Mouse (Mus musculus) heart, adult 8-10 months (tissue): ENCODE results near the gene Rnf217. TPM values are rescaled to one million over a fixed set of nuclear protein-coding genes. Genes with fewer than 3 reads are reported as not detected.

Experiments used
- DNase-seq: peaks from one replicate; pipeline ENCODE4 v3.0.0; 2022; ENCODE audit warnings: low spot score
- total RNA-seq, 4 experiments: library from RNA; stranded (reverse); gene quantifications; 2 replicates each; pipeline ENCODE4 v1.2.4; 2022

Rnf217 gene
- total RNA-seq = 1 to 10 TPM; 3.7 to 4.5 (median 4.0) TPM

DNA sequence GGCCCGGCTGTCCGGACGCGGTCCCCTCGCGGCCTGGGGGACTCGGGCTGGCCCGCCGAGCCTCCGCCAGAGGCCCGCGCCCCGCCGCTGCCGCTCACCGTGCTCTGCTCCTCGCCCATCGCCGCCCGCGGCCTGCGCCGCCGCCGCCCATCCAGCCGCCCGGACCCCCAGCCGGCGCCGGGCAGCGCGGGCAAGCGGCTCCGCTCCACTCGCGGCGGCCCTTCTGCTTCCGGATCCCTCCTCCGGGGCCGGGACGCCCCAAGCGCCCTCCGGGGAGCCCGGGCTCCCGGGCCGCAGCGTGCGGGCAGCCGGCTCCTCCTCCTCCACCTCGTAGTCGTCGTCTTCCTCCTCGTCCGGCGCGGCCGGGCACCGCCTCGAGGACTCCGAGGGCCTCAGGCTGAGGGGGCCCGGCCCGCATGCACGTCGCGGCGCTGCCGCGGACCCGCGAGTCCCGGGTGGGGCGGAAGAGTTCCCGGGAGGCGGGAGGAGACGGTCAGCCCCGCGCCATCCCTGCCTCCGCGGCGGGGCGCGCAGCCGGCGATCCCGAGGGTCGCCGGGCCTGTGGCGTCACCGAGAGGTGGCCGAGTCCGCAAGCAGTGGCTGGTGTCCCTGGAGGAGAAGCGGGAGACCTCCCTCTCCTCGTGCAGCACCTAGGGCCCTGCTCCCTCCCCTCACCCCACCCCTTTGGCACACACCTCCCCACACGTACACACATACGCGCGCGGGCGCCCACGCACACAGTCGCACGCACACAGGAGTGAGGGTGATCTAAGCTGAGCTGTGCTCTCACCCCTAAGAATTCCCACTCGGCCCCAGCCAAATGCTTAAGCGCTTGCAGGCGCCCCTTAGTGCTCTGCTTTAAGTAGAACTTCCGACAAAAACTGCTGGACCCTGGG is at the start of gene Rnf217:
TSS of gene Rnf217 (minus strand) at position 119 of the 896 bp plus-strand sequence.
- peak; percentile 34 for DNase-seq

DNA sequence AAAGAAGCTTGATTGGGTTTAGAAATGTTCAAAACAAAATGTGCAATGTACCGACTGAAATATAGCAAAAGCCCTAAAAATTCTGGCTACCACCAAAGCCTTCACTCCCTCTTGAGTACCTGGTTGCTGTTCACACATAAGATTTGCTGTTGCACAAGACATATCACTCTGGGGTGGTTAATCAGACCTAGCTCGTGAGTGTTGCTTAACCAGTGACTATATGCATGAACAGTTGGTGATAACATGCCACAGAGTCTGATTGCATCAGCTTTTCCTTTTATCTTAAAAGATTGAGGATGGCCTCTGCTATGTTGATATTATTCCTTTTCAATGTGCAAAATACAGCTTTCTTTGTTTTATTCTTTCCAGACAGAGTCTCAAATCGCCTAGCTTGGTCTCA is 38.3 kb upstream of the Rnf217 start:
- DNase-seq = no peak

- no peak for DNase-seq
These were observed 37.1 kb upstream of the Rnf217 start for GRCm38 (mm10) chr10:31646083-31646482.

DNA sequence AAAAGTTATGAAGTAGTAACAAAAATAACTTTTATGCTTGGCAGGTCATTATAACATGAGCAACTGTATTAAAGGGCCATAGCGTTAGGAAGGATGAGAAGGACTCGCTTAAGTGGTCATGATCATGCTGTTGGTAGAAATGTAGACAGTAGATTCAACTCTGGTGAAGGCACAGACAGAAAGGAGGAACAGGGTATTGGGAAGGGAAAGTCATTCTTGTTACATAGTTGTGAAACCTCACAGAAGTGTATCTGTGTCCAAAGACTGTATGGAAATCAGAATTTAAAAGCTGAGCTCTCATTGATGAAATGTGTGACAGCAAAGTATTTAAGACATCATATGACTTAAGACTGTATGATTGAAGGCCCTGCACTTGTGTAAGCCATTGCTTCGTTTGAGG is 26.1 kb upstream of the Rnf217 start:
- DNase-seq = no peak

- peak; percentile 0 for DNase-seq
These were observed 23.0 kb upstream of the Rnf217 start for GRCm38 (mm10) chr10:31632005-31632404.

GRCm38 (mm10) chr10:31615355-31615754 is 6.4 kb upstream of the Rnf217 start:
- DNase-seq = no peak

GRCm38 (mm10) chr10:31614111-31614510 is 5.1 kb upstream of the Rnf217 start:
- DNase-seq = no peak

- no peak for DNase-seq
These were observed 431 bp downstream of the Rnf217 start for GRCm38 (mm10) chr10:31608441-31609065.

GRCm38 (mm10) chr10:31606981-31607867 is 1.8 kb downstream of the Rnf217 start:
- DNase-seq = no peak

DNA sequence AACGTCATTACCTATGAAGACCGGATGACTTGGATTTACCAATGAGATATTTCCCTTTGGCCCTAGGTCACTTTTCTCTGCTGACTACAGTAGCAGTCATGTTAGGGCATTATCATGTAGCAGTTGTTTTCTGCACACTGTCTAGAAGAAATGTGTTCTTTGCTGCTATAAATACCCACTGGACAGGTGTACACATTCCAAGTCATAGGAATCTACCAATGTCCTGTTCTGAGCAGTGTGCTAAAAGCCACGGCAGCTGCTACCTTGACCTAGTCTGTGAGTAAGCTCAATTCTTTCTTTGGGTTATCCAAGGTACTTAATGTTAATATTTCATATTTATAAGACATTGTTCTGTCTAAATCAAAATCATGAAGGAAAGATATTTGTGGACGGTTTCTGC is 5.1 kb downstream of the Rnf217 start:
- no peak for DNase-seq

DNA sequence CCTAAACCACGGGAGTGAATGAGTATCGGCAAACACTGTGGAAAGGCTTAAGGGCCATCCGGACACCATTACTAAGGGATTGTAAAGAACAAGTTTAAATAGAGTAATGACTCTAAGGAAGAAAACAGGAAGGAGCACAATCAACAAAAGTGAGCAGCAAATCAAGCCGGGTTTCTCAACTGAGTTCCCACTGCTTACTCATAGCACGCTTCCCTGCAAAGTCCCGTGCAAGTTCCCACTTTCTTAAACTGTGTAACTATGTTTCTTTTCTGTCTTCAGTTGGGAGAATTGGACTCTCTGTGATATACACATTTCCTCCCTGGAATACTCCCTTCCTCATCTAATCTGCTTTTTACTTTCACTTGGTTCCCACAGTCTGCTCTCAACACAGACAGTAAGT is 8.9 kb downstream of the Rnf217 start:
- no peak for DNase-seq

- DNase-seq = no peak
These were observed 11.1 kb downstream of the Rnf217 start for GRCm38 (mm10) chr10:31597886-31598285.

- DNase-seq = no peak
These were observed 12.2 kb downstream of the Rnf217 start for GRCm38 (mm10) chr10:31596804-31597203.

DNA sequence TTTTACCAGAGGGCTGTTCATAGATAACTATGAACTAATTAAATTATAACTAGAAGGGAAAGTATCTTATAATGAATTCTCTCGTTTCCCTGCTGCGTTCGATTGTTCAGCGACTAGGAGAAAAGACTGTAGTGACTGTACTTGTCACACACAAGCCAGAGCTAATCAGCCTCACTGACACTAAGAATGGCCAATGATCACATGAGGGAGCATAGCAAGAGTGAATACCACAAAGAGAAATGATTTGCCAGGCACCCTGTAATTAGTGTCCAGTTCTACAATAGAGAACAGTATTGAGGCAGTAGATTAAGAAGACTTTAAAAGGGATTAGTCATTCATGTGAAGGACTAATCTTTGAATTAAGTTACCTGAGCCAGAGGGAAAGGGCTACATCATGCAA is 13.7 kb downstream of the Rnf217 start:
- no peak for DNase-seq

DNA sequence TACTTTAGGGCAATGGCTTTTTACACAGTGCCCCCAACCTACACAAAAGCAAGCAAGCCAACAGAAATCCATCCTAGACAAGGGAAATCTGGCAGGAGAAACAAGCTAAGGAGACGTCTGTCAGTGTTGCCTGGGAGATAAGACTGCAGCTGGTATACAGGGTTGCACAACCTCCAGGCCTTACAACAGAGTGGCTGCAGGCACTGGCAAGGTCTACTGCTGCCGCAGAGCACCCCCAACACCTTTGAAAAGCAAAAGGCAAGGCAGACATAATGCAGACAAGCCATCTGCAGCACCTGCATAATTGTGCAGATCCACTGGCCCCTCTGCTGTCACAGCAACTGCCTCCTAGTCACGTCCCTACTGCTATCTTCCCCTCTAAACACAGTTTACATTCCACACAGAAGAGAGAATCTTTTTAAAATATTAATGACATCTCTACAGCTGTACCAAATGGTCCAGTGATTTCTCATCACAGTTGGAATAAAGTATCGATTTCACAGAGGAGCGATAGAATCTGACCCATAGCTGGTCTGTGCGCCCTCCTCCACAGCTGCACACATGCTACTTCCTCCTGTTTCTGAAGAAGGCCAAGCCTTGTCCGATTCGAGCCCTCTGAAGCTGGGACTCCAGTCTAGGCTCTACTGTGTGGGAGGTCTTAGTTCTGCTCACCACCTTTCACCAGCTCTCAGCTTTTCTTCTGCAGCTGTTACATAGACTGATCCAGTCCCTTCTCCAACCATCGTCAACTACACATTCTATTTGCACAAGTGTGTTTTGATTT is 16.1 kb downstream of the Rnf217 start:
- no peak for DNase-seq

DNA sequence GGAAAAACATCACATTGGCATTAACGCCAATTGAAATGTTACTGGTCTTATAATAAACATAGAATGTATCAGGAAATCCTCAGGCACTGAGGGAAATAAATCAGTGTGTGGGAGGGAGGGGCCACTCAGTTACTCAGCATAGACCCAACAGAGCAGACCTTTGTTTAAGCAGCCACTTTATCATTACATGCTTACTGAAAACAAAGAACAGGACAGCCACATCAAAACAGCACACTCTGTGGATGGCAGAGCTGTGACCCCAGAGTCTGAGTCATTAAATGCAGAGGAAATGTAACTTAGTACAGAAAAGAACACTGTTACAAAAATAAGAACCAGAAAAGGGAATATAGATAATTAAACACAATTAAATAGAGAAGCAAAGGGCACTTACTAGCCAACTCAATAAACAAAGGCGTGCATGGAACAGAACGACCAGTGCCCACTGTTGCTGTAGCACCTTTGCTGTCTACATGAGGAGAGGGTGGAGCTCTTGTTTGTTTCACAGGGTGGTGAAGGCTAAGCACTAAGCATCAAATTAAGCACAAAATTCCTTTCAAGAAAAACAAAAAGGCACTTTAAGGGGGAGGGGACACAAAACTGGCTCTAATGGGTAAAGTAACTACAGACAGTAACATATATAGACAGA is 16.8 kb downstream of the Rnf217 start:
- DNase-seq = no peak

DNA sequence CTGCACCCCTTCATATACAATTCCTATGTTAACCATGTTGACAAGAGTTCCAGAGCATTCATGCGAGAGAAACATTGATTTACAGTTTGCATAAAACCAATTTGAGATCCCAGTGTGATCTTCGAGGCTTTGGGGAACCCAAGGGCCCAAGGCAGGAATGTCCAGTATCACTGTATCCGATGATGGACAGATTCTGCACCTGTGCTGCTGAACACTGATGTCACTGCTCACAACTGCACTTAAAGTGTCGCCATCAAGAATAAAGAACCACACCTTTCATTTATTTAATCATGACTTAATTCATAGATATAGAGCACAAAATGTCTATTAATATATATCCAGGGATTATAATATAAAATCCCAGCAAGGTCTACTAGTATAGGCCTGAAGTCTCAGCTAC is 28.3 kb downstream of the Rnf217 start:
- DNase-seq = no peak

GRCm38 (mm10) chr10:31580073-31580472 is 28.9 kb downstream of the Rnf217 start:
- no peak for DNase-seq

- no peak for DNase-seq
These were observed 35.7 kb downstream of the Rnf217 start for GRCm38 (mm10) chr10:31573267-31573666.

- no peak for DNase-seq
These were observed 51.7 kb downstream of the Rnf217 start for GRCm38 (mm10) chr10:31557311-31557710.
